Mouse (Mus musculus) erythroblast, embryonic 14.5 days (primary cell): ENCODE results near the gene Mcfd2. TPM values are rescaled to one million over a fixed set of nuclear protein-coding genes. Genes with fewer than 3 reads are reported as not detected.

ENCODE experiments used
- H3K27me3 ChIP-seq: 2 replicates; pipeline ENCODE4 v1.6.1; 2012; ENCODE audit warnings: inconsistent platforms; ENCODE audit not compliant: control insufficient read depth
- H3K36me3 ChIP-seq: 2 replicates; pipeline ENCODE4 v1.6.1; 2012; ENCODE audit warnings: mild to moderate bottlenecking, inconsistent platforms; ENCODE audit not compliant: control insufficient read depth
- H3K4me1 ChIP-seq: 2 replicates; pipeline ENCODE4 v1.6.1; 2012; ENCODE audit warnings: inconsistent platforms; ENCODE audit not compliant: control insufficient read depth
- H3K4me3 ChIP-seq: replicated peaks from 2 replicates; pipeline ENCODE3; 2012; ENCODE audit warnings: moderate library complexity, mild to moderate bottlenecking, inconsistent platforms
- H3K9me3 ChIP-seq: 2 replicates; pipeline ENCODE4 v1.6.1; 2012; ENCODE audit warnings: low read length, inconsistent platforms, mixed read lengths; ENCODE audit not compliant: control insufficient read depth
- GATA1 ChIP-seq: IDR thresholded peaks from 2 replicates; pipeline ENCODE4 v1.6.1; 2012; ENCODE audit warnings: low read length, inconsistent platforms, mixed read lengths
- TAL1 ChIP-seq: IDR thresholded peaks from 3 replicates; pipeline ENCODE4 v1.6.1; 2012; ENCODE audit warnings: low read length, inconsistent platforms, mixed read lengths
- polyA plus RNA-seq: library from polyadenylated mRNA; stranded (reverse); fragments of >175 nt; gene quantifications from 2 replicates; pipeline ENCODE4 v1.2.3, GENCODE M21; 2012

Gene Mcfd2
- polyA plus RNA-seq, 1 experiment = 0.09 TPM

GRCm38 (mm10) chr17:87291782-87292181, 26.0 kb upstream of the Mcfd2 start:
- H3K4me1 ChIP-seq = peaks cover 20% of the 10 kb centered on the region
- H3K36me3 ChIP-seq = peaks cover 93% of the 10 kb centered on the region
- H3K9me3 ChIP-seq = no peaks in the 10 kb centered on the region
- no peaks in the 10 kb centered on the region for H3K27me3 ChIP-seq
- TF ChIP-seq TAL1 = no peak
- no peak for TF ChIP-seq GATA1
- H3K4me3 ChIP-seq = no peak overlapping the region

- TF ChIP-seq TAL1 = no peak
- TF ChIP-seq GATA1 = no peak
- Histone ChIP-seq H3K9me3 (no peaks in the 10 kb centered on the region), H3K4me1 (peaks cover 19% of the 10 kb centered on the region), H3K27me3 (no peaks in the 10 kb centered on the region), H3K36me3 (peaks cover 90% of the 10 kb centered on the region), H3K4me3 (no peak overlapping the region)
Observed at GRCm38 (mm10) chr17:87291037-87291436, 25.3 kb upstream of the Mcfd2 start.

GRCm38 (mm10) chr17:87289367-87289766, 23.6 kb upstream of the Mcfd2 start:
- H3K4me3 ChIP-seq = no peak overlapping the region
- no peak for TF ChIP-seq GATA1
- TF ChIP-seq TAL1 = no peak
- no peaks in the 10 kb centered on the region for H3K9me3 ChIP-seq
- peaks cover 19% of the 10 kb centered on the region for H3K4me1 ChIP-seq
- H3K36me3 ChIP-seq = peaks cover 85% of the 10 kb centered on the region
- H3K27me3 ChIP-seq = no peaks in the 10 kb centered on the region

GRCm38 (mm10) chr17:87288131-87288530, 22.4 kb upstream of the Mcfd2 start:
- H3K9me3 ChIP-seq = no peaks in the 10 kb centered on the region
- peaks cover 31% of the 10 kb centered on the region for H3K4me1 ChIP-seq
- TF ChIP-seq TAL1 (no peak), GATA1 (no peak)
- H3K36me3 ChIP-seq = peaks cover 73% of the 10 kb centered on the region
- H3K4me3 ChIP-seq = no peak overlapping the region
- no peaks in the 10 kb centered on the region for H3K27me3 ChIP-seq

- Histone ChIP-seq H3K4me1 (peaks cover 37% of the 10 kb centered on the region), H3K9me3 (no peaks in the 10 kb centered on the region)
Observed at GRCm38 (mm10) chr17:87287197-87287777, 21.6 kb upstream of the Mcfd2 start.

GRCm38 (mm10) chr17:87286481-87287143, 20.9 kb upstream of the Mcfd2 start:
- Histone ChIP-seq H3K4me3 (no peak overlapping the region), H3K4me1 (peaks cover 43% of the 10 kb centered on the region), H3K27me3 (no peaks in the 10 kb centered on the region), H3K36me3 (peaks cover 58% of the 10 kb centered on the region), H3K9me3 (no peaks in the 10 kb centered on the region)
- TF ChIP-seq GATA1 = no peak
- TF ChIP-seq TAL1 = no peak

More at GRCm38 (mm10) chr17:87287197-87287777, 21.6 kb upstream of the Mcfd2 start:
- H3K4me3 ChIP-seq = no peak overlapping the region
- peaks cover 65% of the 10 kb centered on the region for H3K36me3 ChIP-seq
- no peaks in the 10 kb centered on the region for H3K27me3 ChIP-seq
- TF ChIP-seq GATA1 (no peak), TAL1 (no peak)

- TF ChIP-seq TAL1 = no peak
- TF ChIP-seq GATA1 = no peak
- H3K36me3 ChIP-seq = peaks cover 51% of the 10 kb centered on the region
- no peaks in the 10 kb centered on the region for H3K27me3 ChIP-seq
Observed at GRCm38 (mm10) chr17:87285731-87286465, 20.2 kb upstream of the Mcfd2 start.

GRCm38 (mm10) chr17:87284482-87285040, 18.8 kb upstream of the Mcfd2 start:
- Histone ChIP-seq H3K27me3 (no peaks in the 10 kb centered on the region), H3K36me3 (peaks cover 38% of the 10 kb centered on the region), H3K9me3 (no peaks in the 10 kb centered on the region), H3K4me1 (peaks cover 51% of the 10 kb centered on the region), H3K4me3 (peak overlapping the region; percentile 95)
- TF ChIP-seq GATA1 = no peak
- TF ChIP-seq TAL1 = no peak

More at GRCm38 (mm10) chr17:87285731-87286465, 20.2 kb upstream of the Mcfd2 start:
- H3K4me1 ChIP-seq = peaks cover 50% of the 10 kb centered on the region
- no peaks in the 10 kb centered on the region for H3K9me3 ChIP-seq
- no peak overlapping the region for H3K4me3 ChIP-seq
